8 mouse cellular contexts compared by ENCODE assay signal in genomic region chr6:30694209-30694608, GRCm38 (mm10). TPM values are rescaled to one million over a fixed set of nuclear protein-coding genes. Genes with fewer than 3 reads are reported as not detected.
DNase-seq lines count a peak whose midpoint lies in the region; ATAC-seq and TF ChIP-seq lines count a peak whose summit lies in the region.

No protein-coding gene starts in this region.

- H3K36me3 ChIP-seq in heart, embryonic 12.5 days, result no peaks in the 10 kb centered on the region
- H3K36me3 ChIP-seq in E14TG2a.4 (ENCODE audit: insufficient read depth, low read length), result no peaks in the 10 kb centered on the region
- no peaks in the 10 kb centered on the region for H3K36me3 ChIP-seq in forebrain, embryonic 12.5 days (replicated peaks)
- H3K36me3 ChIP-seq in limb, embryonic 13.5 days, result no peaks in the 10 kb centered on the region

- ATAC-seq in heart, embryonic 12.5 days (ENCODE audit: insufficient number of reproducible peaks, low FRiP score), result no peak
- ATAC-seq in forebrain, embryonic 12.5 days (ENCODE audit: low FRiP score), result peak; percentile 12; the same call in 1 of the 2 replicates
- ATAC-seq in limb, embryonic 13.5 days (ENCODE audit: low FRiP score, low read depth), result no peak

- peak overlapping the region; percentile 64; the same call in 1 of the 2 replicates for H3K4me3 ChIP-seq in heart, embryonic 12.5 days
- H3K4me3 ChIP-seq in E14TG2a.4 (replicated peaks; ENCODE audit: low read length), result peak overlapping the region; percentile 42; the same call in 1 of the 2 replicates
- peak overlapping the region; percentile 56; the same call in 1 of the 2 replicates for H3K4me3 ChIP-seq in forebrain, embryonic 12.5 days (replicated peaks)
- peak overlapping the region; percentile 51 for H3K4me3 ChIP-seq in limb, embryonic 13.5 days

- H3K4me1 ChIP-seq in heart, embryonic 12.5 days (replicated peaks), result peaks cover 12% of the 10 kb centered on the region
- H3K4me1 ChIP-seq in E14TG2a.4 (replicated peaks; ENCODE audit: low read depth, low read length), result peaks cover 13% of the 10 kb centered on the region
- peaks cover 19% of the 10 kb centered on the region for H3K4me1 ChIP-seq in forebrain, embryonic 12.5 days
- peaks cover 15% of the 10 kb centered on the region for H3K4me1 ChIP-seq in limb, embryonic 13.5 days

- TF ChIP-seq CTCF in E14TG2a.4 (conservative IDR thresholded peaks at IDR 0.05; ENCODE audit: low read length), result no peak

- intact Hi-C loops in heart, postnatal 14 days (cut with DNase I), result no loop called here

- H3K27me3 ChIP-seq in heart, embryonic 12.5 days (replicated peaks), result no peaks in the 10 kb centered on the region
- H3K27me3 ChIP-seq in E14TG2a.4 (ENCODE audit: insufficient read depth, low read length), result no peaks in the 10 kb centered on the region
- no peaks in the 10 kb centered on the region for H3K27me3 ChIP-seq in forebrain, embryonic 12.5 days
- H3K27me3 ChIP-seq in limb, embryonic 13.5 days, result no peaks in the 10 kb centered on the region

- H3K4me2 ChIP-seq in heart, embryonic 12.5 days, result peak overlapping the region; percentile 70
- H3K4me2 ChIP-seq in forebrain, embryonic 12.5 days, result peak overlapping the region; percentile 45
- H3K4me2 ChIP-seq in limb, embryonic 13.5 days (replicated peaks), result peak overlapping the region; percentile 63

- WGBS in heart, embryonic 12.5 days, result 52% methylated on average over 6 of the region's 6 CpGs
- 21% methylated on average over 6 of the region's 6 CpGs for WGBS in forebrain, embryonic 12.5 days
- WGBS in limb, embryonic 13.5 days, result 27% methylated on average over 6 of the region's 6 CpGs

- no peak overlapping the region for H3K9ac ChIP-seq in heart, embryonic 12.5 days
- H3K9ac ChIP-seq in forebrain, embryonic 12.5 days, result no peak overlapping the region; the same call in 1 of the 2 replicates
- 0 out of 2 replicates have a peak overlapping the region, but pooled peaks have one; percentile 39 for H3K9ac ChIP-seq in limb, embryonic 13.5 days

- no peak for DNase-seq in heart, postnatal 14 days
- DNase-seq in adrenal gland, postnatal 14 days, result no peak
- DNase-seq in kidney, postnatal 10 days, result no peak
- DNase-seq in embryo, embryonic 11 days, result no peak

- H3K9me3 ChIP-seq in heart, embryonic 12.5 days (replicated peaks), result no peaks in the 10 kb centered on the region
- H3K9me3 ChIP-seq in E14TG2a.4 (ENCODE audit: low read length), result no peaks in the 10 kb centered on the region
- no peaks in the 10 kb centered on the region for H3K9me3 ChIP-seq in forebrain, embryonic 12.5 days
- no peaks in the 10 kb centered on the region for H3K9me3 ChIP-seq in limb, embryonic 13.5 days

- peak overlapping the region; percentile 91; the same call in 1 of the 2 replicates for H3K27ac ChIP-seq in heart, embryonic 12.5 days (ENCODE audit: poor library complexity, severe bottlenecking)
- H3K27ac ChIP-seq in forebrain, embryonic 12.5 days, result peak overlapping the region; percentile 96
- H3K27ac ChIP-seq in limb, embryonic 13.5 days, result peak overlapping the region; percentile 94

RNA-seq across cellular contexts. Expression of gene Cep41, which starts 0.7 kb away (rescaled TPM):
- 11.9 TPM in 2 replicates for polyA plus RNA-seq in heart, embryonic 12.5 days (2016; fragmentation: Nextera tagmentation; extraction: Ambion mirVana)
- 1 to 10 TPM; 2.9 to 3.1 TPM for total RNA-seq in heart, postnatal 14 days (2021)
- polyA plus RNA-seq in forebrain, embryonic 12.5 days (2016; fragmentation: Nextera tagmentation; extraction: Ambion mirVana), result 23.3 and 25.1 TPM in 2 replicates
- 52.3 and 55.4 TPM in 2 replicates for polyA plus RNA-seq in limb, embryonic 13.5 days (2015; fragmentation: Nextera tagmentation; extraction: Ambion mirVana)
- 6.8 and 8.2 TPM in 2 replicates for total RNA-seq in adrenal gland, postnatal 14 days (2021)

RNA-seq across cellular contexts. Expression of gene Mest, which starts 29.1 kb away (rescaled TPM):
- 3,424 and 3,742 TPM in 2 replicates for polyA plus RNA-seq in heart, embryonic 12.5 days (2016; fragmentation: Nextera tagmentation; extraction: Ambion mirVana)
- total RNA-seq in heart, postnatal 14 days (2021), result 10 to 100 TPM; 51.2 to 65.0 TPM
- 802 and 947 TPM in 2 replicates for polyA plus RNA-seq in forebrain, embryonic 12.5 days (2016; fragmentation: Nextera tagmentation; extraction: Ambion mirVana)
- 1,770 and 1,957 TPM in 2 replicates for polyA plus RNA-seq in limb, embryonic 13.5 days (2015; fragmentation: Nextera tagmentation; extraction: Ambion mirVana)
- total RNA-seq in adrenal gland, postnatal 14 days (2021), result 73.3 and 85.6 TPM in 2 replicates

RNA-seq across cellular contexts. Expression of gene Cpa1, which starts 55.2 kb away (rescaled TPM):
- polyA plus RNA-seq in heart, embryonic 12.5 days (2016; fragmentation: Nextera tagmentation; extraction: Ambion mirVana), result 1.8 and 2.0 TPM in 2 replicates
- 1 to 10 TPM; 1.0 to 2.4 TPM for total RNA-seq in heart, postnatal 14 days (2021)
- polyA plus RNA-seq in forebrain, embryonic 12.5 days (2016; fragmentation: Nextera tagmentation; extraction: Ambion mirVana), result 0.24 TPM in 1 of 2 replicates, not detected in the other
- 0.88 and 1.0 TPM in 2 replicates for polyA plus RNA-seq in limb, embryonic 13.5 days (2015; fragmentation: Nextera tagmentation; extraction: Ambion mirVana)
- total RNA-seq in adrenal gland, postnatal 14 days (2021), result 0.30 TPM in 1 of 2 replicates, not detected in the other
